Mouse (Mus musculus) thymus, postnatal 10 days (tissue): ENCODE data around the gene Efr3b.
A peak's percentile ranks its signal among the peaks of the same experiment; 100 is the strongest.
"Not testable (repeated sequence)": the region's sequence is repeated elsewhere in the genome, so short reads cannot be mapped to it uniquely, and the experiment has no call there.

ENCODE experiments used
- DNase-seq, 2 experiments: peaks; one replicate each; pipeline ENCODE4 v3.0.0; 2021; ENCODE audit warnings: low spot score in 2 of 2

The Efr3b gene

GRCm38 (mm10) chr12:3981350-3982131 lies 57.2 kb downstream of the Efr3b start:
- DNase-seq, result peak; percentile 67 to 72

DNA sequence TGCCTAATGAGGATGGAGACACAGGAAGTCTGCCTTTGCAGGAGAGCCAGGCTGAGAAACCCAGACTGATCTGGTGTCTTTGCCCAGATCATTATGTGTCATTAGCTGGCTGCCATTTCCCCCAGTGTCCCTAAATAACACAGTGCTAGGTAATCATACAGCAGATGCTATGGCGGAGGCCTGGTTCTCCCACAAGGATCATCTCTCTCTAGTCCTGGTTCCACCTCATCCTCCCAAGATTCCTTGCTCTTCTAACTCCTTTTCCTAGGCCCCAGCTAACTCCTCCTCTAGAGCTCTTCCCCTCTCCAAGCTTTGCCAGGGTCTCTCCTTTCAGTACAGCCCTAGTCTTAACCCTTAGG lies 57.7 kb downstream of the Efr3b start:
- DNase-seq, result no peak

DNA sequence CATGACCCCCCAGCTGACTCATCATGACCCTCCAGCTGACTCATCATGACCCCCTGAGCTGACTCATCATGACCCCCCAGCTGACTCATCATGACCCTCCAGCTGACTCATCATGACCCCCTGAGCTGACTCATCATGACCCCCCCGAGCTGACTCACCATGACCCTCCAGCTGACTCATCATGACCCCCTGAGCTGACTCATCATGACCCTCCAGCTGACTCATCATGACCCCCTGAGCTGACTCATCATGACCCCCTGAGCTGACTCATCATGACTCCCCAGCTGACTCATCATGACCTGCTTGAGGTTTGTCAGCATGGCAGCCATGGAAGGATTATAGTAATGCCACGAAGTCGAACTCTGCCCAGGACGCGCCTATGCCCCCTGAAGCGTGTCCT lies 65.5 kb downstream of the Efr3b start:
- not testable (repeated sequence) for DNase-seq

DNA sequence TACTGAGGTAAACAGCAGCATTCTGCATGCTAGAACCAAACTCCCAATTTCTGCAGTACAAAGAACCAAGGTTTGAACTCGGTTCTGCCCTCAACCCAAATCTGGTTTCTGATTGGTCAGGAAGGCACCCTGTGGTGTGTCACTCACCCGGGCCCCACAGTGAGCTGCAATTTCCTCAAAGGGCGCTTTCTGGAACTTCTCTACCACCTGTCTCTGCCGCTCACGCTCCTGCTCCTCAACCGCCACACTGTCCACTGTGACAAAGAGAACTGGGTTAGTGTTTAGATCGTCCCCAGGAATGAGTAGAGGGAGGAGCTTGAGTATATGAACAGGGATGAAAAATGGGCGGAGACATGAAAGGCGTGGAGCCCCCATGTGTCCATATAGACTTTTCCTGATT lies 70.3 kb downstream of the Efr3b start:
- peak; percentile 32 to 46 for DNase-seq

GRCm38 (mm10) chr12:3967196-3967595 lies 71.5 kb downstream of the Efr3b start:
- DNase-seq, result no peak

DNA sequence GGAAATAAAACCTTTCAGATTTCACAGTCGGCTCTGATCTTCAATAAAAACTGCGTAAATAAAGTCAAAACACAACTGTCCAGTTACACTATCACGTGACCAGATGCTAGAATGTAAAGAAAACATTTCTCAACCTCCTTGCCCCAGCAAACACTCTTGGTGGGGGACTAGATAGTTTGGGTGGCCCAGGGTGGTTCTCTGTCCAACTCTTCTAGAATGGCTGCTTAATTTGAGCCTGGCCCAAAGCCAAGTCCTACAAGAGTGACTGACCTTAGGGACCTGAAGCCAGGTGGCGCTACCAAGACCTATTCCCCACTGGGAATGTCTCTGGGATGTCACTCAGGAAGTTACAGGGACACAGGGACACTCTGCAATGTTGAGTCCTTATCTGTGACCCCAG lies 78.2 kb downstream of the Efr3b start:
- DNase-seq, result no peak

GRCm38 (mm10) chr12:3959791-3960543 lies 78.7 kb downstream of the Efr3b start:
- DNase-seq, result peak; percentile 74 to 82

GRCm38 (mm10) chr12:3956351-3956750 lies 82.4 kb downstream of the Efr3b start:
- no peak for DNase-seq

GRCm38 (mm10) chr12:3955371-3955770 lies 83.3 kb downstream of the Efr3b start:
- DNase-seq, result peak in 1 of 2 experiments; percentile 46

DNA sequence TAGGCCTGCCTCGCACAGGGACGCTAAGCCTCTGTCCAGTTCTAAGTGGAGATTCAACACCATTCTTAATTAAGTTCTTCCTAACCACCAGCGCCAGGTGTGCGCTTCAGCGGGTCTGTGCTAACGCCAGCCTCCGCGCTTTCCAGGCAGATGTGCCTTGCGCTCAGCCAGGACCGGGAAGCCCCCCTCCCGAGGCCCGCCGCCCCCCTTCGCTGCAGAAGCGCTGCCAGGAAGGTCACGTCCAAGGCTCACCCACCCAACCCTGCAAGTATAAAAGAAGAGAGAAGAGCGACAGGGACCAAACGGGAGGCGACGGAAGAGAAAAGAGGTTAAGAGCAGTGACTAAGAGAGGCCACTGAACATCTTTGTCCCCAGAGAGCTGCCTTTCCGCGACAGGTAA lies 84.1 kb downstream of the Efr3b start, which contains the start of gene Pomc:
Gene Pomc (plus strand): TSS at position 301 of the 400 bp plus-strand sequence.
- no peak for DNase-seq

- no peak for DNase-seq
These were observed 91.2 kb downstream of the Efr3b start for GRCm38 (mm10) chr12:3947503-3947902.

DNA sequence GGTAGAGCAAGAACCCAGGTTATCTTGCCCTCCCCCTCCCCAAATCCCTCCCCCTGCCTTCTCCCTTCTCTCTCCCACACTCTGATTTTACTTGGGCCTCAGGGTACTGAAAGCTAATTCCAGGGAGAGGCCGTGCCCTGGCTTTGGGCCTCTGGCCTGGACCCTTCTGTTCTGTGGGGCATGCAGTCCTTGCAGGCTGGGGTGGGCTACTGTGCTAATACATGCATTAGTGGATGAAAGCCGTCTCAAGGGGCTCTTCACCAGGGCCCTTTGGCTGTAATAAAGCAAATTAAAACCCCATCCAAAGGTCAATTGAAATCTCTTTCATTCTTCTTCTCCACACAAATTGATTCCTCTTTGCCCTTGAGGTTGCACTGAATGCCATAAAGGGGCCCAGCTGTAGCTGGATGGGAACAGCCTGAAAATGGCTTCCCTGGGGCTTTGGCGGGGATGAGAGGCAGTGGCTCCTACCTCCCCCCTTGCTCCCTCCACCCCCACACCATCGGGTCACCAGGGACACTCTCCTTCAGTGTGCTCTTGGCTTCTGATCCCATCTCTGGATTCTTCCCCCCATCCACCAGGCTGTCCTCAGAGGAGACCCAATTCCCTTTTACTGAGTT lies 94.2 kb downstream of the Efr3b start:
- DNase-seq, result no peak

GRCm38 (mm10) chr12:3942026-3942425 lies 96.7 kb downstream of the Efr3b start:
- no peak for DNase-seq

- DNase-seq, result not testable (repeated sequence)
These were observed 108.4 kb downstream of the Efr3b start for GRCm38 (mm10) chr12:3930090-3930865.

- DNase-seq, result no peak
These were observed 109.9 kb downstream of the Efr3b start for GRCm38 (mm10) chr12:3928841-3929240.

DNA sequence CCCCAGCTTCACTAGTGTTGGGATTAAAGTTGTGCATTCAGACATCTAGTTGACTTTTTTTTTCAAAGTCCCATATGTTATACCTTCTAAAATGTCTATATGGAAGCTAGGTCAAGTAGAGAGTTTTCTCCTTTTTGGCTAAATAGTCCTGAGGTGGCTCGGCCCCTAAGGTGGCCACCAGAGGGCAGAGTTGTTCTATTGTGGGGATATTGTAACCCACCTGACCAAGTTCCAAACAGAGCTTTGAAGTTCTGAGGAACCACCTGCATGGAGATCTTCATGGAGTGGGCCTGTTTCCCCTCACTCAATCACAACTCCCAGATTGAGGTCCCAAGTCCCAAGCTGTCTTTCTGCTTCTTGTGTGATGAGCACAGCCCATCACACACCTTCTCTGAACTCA lies 112.6 kb downstream of the Efr3b start:
- peak; percentile 25 to 71 for DNase-seq

DNA sequence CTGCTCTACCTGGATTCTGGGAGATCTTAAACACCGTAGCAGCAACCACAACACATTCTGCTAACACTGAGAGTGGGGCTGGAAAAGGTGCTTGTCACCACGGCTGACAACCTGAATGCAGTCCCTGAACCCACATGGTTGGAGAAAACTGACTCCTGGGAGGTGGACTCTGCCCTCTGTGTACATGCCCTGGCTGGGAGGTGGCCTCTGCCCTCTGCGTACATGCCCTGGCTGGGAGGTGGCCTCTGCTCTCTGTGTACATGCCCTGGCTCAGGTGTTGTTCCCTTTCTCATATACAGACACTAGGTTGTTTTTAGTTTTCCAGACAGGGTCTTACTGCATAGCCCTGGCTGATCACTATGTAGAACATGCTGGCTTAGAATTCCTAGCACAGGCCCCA lies 119.3 kb downstream of the Efr3b start:
- no peak for DNase-seq

GRCm38 (mm10) chr12:3918577-3918976 lies 120.1 kb downstream of the Efr3b start:
- DNase-seq, result no peak

GRCm38 (mm10) chr12:3917668-3918341 lies 120.9 kb downstream of the Efr3b start:
- no peak for DNase-seq

DNA sequence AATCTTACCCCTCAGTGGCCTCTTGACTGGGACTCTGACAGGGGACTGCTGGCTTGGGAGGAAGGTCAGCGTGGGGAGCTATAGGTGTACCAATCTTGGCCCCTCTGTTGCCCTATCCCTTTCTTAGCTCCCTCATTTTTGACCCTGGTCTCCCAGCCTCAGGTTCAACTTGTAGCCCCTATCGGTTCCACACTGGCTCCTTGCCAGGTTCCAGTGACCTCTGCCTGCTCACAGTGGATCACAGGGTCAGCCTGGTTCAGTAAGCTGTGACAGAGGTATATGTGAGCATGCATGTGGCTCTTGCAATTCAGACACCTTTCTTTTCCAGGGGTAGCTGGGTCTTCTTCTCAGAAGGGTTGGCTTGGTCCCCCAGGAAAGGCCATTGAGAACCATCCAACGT lies 122.9 kb downstream of the Efr3b start:
- no peak for DNase-seq
